ENCODE assay signal across 17 mouse cellular contexts in genomic region chr16:88141594-88141993, GRCm38 (mm10).
"Had no signal": no experiment of that assay in that cellular context is flagged by ENCODE, and none has a peak within 500 bp of the region (broad histone marks: within the 10 kb centered on the region; RNA-seq: fewer than 3 reads in every experiment).

No protein-coding gene starts in this region.

- H3K4me2 ChIP-seq: limb, embryonic 12.5 days; limb, embryonic 15.5 days; liver, embryonic 11.5 days; lung, embryonic 14.5 days had no signal

- H3K9me3 ChIP-seq: limb, embryonic 12.5 days; limb, embryonic 15.5 days had no signal

- H3K4me3 ChIP-seq: limb, embryonic 12.5 days; limb, embryonic 15.5 days; myocyte had no signal

- H3K9ac ChIP-seq: limb, embryonic 12.5 days; limb, embryonic 15.5 days; liver, embryonic 14.5 days; liver, postnatal 0 days; lung, embryonic 14.5 days had no signal

- H3K36me3 ChIP-seq: limb, embryonic 12.5 days; limb, embryonic 15.5 days had no signal

- H3K27ac ChIP-seq: limb, embryonic 12.5 days; limb, embryonic 15.5 days; liver, embryonic 14.5 days; macrophage had no signal

- H3K27me3 ChIP-seq: limb, embryonic 12.5 days; limb, embryonic 15.5 days had no signal

- DNase-seq: kidney, adult 18-20 months; kidney, adult 9 months; kidney, postnatal 14 days; kidney, postnatal 4 days; left cerebral cortex, postnatal 4 days; liver, postnatal 0 days; lung, embryonic 14.5 days; thymus, adult 18-20 months; thymus, postnatal 36 days had no signal

- ATAC-seq: intestine, embryonic 16.5 days; liver, postnatal 0 days; lung, postnatal 0 days had no signal

- H3K4me1 ChIP-seq: limb, embryonic 12.5 days; limb, embryonic 15.5 days had no signal
